Mouse (Mus musculus) hindbrain, postnatal 0 days (tissue): ENCODE results near the gene Nek5. TPM values are rescaled to one million over a fixed set of nuclear protein-coding genes. Genes with fewer than 3 reads are reported as not detected.
"Not testable (repeated sequence)": the region's sequence is repeated elsewhere in the genome, so short reads cannot be mapped to it uniquely, and the experiment has no call there.

Experiments
- ATAC-seq: fragments of 200-750 bp; cut with Nextera tagmentation; 2 replicates; pipeline ENCODE4 v1.8.0; 2017; ENCODE audit warnings: mild to moderate bottlenecking, moderate TSS enrichment, moderate library complexity
- DNase-seq: peaks from one replicate; pipeline ENCODE4 v3.0.0-alpha.2; 2015; ENCODE audit warnings: low spot score
- H3K27ac ChIP-seq: fragments of 300-500 bp; sonication (generic); 2 replicates; pipeline ENCODE4 v1.5.1; 2014; ENCODE audit warnings: mild to moderate bottlenecking
- H3K27me3 ChIP-seq: fragments of 300-500 bp; sonication (generic); 2 replicates; pipeline ENCODE4 v1.6.1; 2014; ENCODE audit warnings: low read length, mixed read lengths; ENCODE audit not compliant: insufficient read depth
- H3K36me3 ChIP-seq: fragments of 300-500 bp; sonication (generic); 2 replicates; pipeline ENCODE4 v1.6.1; 2014; ENCODE audit warnings: low read length, mixed read lengths; ENCODE audit not compliant: insufficient read depth
- H3K4me1 ChIP-seq: fragments of 300-500 bp; sonication (generic); 2 replicates; pipeline ENCODE4 v1.6.1; 2014; ENCODE audit warnings: antibody characterized with exemption, low read length, mixed read lengths; ENCODE audit not compliant: insufficient read depth
- H3K4me2 ChIP-seq: fragments of 300-500 bp; sonication (generic); 2 replicates; pipeline ENCODE4 v1.6.1; 2014; ENCODE audit warnings: low read depth, mild to moderate bottlenecking, low read length, moderate library complexity, mixed read lengths
- H3K4me3 ChIP-seq: fragments of 300-500 bp; sonication (generic); 2 replicates; pipeline ENCODE4 v1.5.1; 2014; ENCODE audit warnings: low read length
- H3K9ac ChIP-seq: fragments of 300-500 bp; sonication (generic); replicated peaks from 2 replicates; pipeline ENCODE4 v1.6.1; 2014; ENCODE audit warnings: mild to moderate bottlenecking, low read length, moderate library complexity, mixed read lengths
- H3K9me3 ChIP-seq: fragments of 300-500 bp; sonication (generic); 2 replicates; pipeline ENCODE4 v1.6.1; 2016; ENCODE audit warnings: low read length, mixed read lengths
- CTCF ChIP-seq: IDR thresholded peaks from 2 replicates; pipeline ENCODE4 v1.5.1; 2016; ENCODE audit warnings: antibody characterized with exemption, control low read depth, low read depth
- WGBS: fragments of 180-500 bp; shearing (Covaris S2); extraction: QIAGEN DNeasy Blood & Tissue Kit; methylation state at CpG from one replicate; pipeline ENCODE4 v1.1.7; 2014; 5-methylcytosine and 5-hydroxymethylcytosine counted together
- polyA plus RNA-seq: library from polyadenylated mRNA; unstranded; fragments of >200 nt; fragmentation: Nextera tagmentation; extraction: Ambion mirVana; gene quantifications from 2 replicates; pipeline ENCODE4 v1.2.1, GENCODE M21; 2015
- total RNA-seq: library from RNA; depleted of rRNA; stranded (reverse); fragments of >200 nt; gene quantifications from 2 replicates; pipeline ENCODE4 v1.2.3, GENCODE M21; 2014

The Nek5 gene
- total and polyA plus RNA-seq, 2 experiments from 2014 or later, result 1.5 to 1.6 TPM

GRCm38 (mm10) chr8:22141836-22142385 is 17.1 kb upstream of the Nek5 start:
- Histone ChIP-seq H3K27ac (no peak overlapping the region), H3K27me3 (no peaks in the 10 kb centered on the region), H3K9ac (no peak overlapping the region), H3K4me3 (no peak overlapping the region), H3K9me3 (no peaks in the 10 kb centered on the region), H3K4me1 (no peaks in the 10 kb centered on the region), H3K4me2 (no peak overlapping the region), H3K36me3 (no peaks in the 10 kb centered on the region)
- no peak for ATAC-seq
- DNase-seq, result no peak
- 92% methylated on average over 4 of the region's 4 CpGs for WGBS
- no peak for TF ChIP-seq CTCF

- not testable (repeated sequence) for H3K27me3 ChIP-seq, H3K9ac ChIP-seq, H3K27ac ChIP-seq, H3K36me3 ChIP-seq, DNase-seq, H3K4me2 ChIP-seq, H3K9me3 ChIP-seq, H3K4me3 ChIP-seq, H3K4me1 ChIP-seq
- 76% methylated on average over 9 of the region's 9 CpGs for WGBS
- peak; percentile 62 for ATAC-seq
Measured at GRCm38 (mm10) chr8:22136462-22136861, 11.6 kb upstream of the Nek5 start.

DNA sequence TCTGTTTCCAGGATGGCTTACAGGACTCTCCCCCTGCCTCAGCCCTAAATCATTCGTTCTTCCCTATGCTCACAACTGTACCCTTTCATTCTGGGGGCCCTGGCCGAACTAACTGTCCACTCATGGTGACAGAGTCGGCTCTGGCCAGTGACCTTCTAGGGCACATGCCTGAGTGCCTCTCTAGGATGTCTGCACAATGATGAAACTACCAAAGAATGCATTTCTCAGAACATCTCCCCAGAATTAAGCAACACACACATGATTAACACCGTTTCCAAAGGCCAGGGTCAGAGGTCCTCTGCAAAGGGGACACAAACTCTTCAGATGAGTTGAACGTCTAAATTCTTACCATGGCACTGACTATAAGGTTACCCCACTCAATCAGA is 9.9 kb upstream of the Nek5 start:
- H3K9me3 ChIP-seq, result no peaks in the 10 kb centered on the region
- H3K27me3 ChIP-seq, result no peaks in the 10 kb centered on the region
- no peaks in the 10 kb centered on the region for H3K4me1 ChIP-seq
- H3K27ac ChIP-seq, result no peak overlapping the region
- H3K9ac ChIP-seq, result no peak overlapping the region
- H3K4me3 ChIP-seq, result no peak overlapping the region
- no peak for TF ChIP-seq CTCF
- H3K36me3 ChIP-seq, result peaks cover 6% of the 10 kb centered on the region
- H3K4me2 ChIP-seq, result no peak overlapping the region
- WGBS, result 84% methylated on average over 5 of the region's 5 CpGs
- DNase-seq (no peak), ATAC-seq (no peak)

- TF ChIP-seq CTCF, result no peak
- H3K9ac ChIP-seq, result no peak overlapping the region
- ATAC-seq (0 out of 2 replicates have a peak, but pooled peaks have one; percentile 21), DNase-seq (no peak)
- no peak overlapping the region for H3K4me2 ChIP-seq
- H3K9me3 ChIP-seq, result no peaks in the 10 kb centered on the region
- no peaks in the 10 kb centered on the region for H3K4me1 ChIP-seq
- H3K4me3 ChIP-seq, result no peak overlapping the region
- WGBS, result 94% methylated on average over 7 of the region's 7 CpGs
- H3K27me3 ChIP-seq, result no peaks in the 10 kb centered on the region
- peaks cover 6% of the 10 kb centered on the region for H3K36me3 ChIP-seq
- no peak overlapping the region for H3K27ac ChIP-seq
Measured at GRCm38 (mm10) chr8:22134078-22134749, 9.4 kb upstream of the Nek5 start.

DNA sequence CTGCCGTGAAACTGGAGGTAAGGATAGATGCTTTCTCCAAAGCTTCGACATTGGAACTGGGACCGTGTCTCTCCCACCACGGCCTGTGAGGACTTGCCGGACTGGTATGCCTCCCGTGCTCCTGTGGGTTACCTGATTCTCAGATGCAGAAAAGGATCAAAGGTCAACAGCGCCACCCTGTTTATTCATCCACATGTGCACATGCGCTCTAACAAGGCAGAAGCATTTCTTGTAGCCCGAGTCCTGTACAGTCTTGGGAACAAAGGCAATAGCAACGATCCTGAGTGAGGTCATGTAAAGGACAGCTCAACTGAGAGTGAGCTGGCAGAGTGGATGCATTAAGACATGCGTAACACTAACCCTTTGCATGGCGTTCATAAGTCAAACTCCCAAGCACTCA is 7.2 kb upstream of the Nek5 start:
- H3K27ac ChIP-seq, result no peak overlapping the region
- no peak for ATAC-seq

DNA sequence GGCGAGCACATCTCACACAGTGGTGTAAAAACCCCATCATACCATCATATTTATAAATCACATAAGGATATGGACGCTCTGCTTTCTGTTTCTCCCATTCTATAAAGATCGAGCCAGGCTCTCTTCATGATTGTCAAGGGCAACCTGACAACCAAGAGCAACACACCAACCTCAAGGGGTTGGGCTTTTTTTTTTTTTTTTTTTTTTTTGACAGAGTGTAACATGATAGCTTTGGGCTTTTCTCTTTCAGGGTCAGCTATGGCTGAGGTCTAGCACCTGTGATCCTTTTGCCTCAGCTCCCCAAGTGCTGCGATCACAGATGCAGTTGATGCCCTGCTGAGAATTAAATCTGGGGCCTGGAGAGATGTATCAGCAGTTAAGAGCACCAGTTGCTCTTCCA is 17.8 kb downstream of the Nek5 start:
- ATAC-seq, result no peak
- Histone ChIP-seq H3K4me1 (no peaks in the 10 kb centered on the region), H3K36me3 (no peaks in the 10 kb centered on the region), H3K4me3 (no peak overlapping the region), H3K4me2 (no peak overlapping the region), H3K9me3 (no peaks in the 10 kb centered on the region), H3K27ac (no peak overlapping the region), H3K9ac (no peak overlapping the region), H3K27me3 (no peaks in the 10 kb centered on the region)
- 78% methylated on average over 4 of the region's 4 CpGs for WGBS
- no peak for DNase-seq
- no peak for TF ChIP-seq CTCF

More for the DNA sequence above, 7.2 kb upstream of the Nek5 start:
- Histone ChIP-seq H3K4me1 (no peaks in the 10 kb centered on the region), H3K4me3 (no peak overlapping the region), H3K4me2 (no peak overlapping the region), H3K9me3 (no peaks in the 10 kb centered on the region), H3K9ac (no peak overlapping the region), H3K36me3 (peaks cover 6% of the 10 kb centered on the region), H3K27me3 (no peaks in the 10 kb centered on the region)
- no peak for TF ChIP-seq CTCF
- DNase-seq, result no peak
- WGBS, result 90% methylated on average over 12 of the region's 12 CpGs

DNA sequence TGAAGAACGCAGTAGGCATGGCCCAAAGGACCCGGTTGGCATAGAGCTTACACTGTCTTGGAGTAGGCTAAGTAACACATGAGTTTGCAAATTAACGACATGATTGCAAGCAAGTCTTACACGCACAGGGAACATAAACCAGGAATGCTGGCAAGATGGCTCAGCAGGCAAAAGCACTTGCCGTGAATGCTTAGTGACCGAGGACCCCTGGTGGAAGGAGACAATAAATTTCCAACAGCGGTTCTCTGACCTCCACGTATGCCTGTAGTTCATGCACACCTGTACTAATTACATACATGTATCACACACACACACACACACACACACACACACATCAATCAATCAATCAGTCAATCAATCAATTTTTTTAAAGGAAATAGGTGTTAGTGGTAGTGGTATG is 33.3 kb downstream of the Nek5 start:
- Histone ChIP-seq H3K4me1 (no peaks in the 10 kb centered on the region), H3K9me3 (no peaks in the 10 kb centered on the region), H3K27ac (no peak overlapping the region), H3K36me3 (no peaks in the 10 kb centered on the region), H3K4me3 (no peak overlapping the region), H3K9ac (no peak overlapping the region), H3K27me3 (no peaks in the 10 kb centered on the region), H3K4me2 (no peak overlapping the region)
- DNase-seq (peak; percentile 8), ATAC-seq (no peak)
- TF ChIP-seq CTCF, result peak; percentile 46
- WGBS, result 49% methylated on average over 8 of the region's 8 CpGs
